Mouse (Mus musculus): ENCODE measurements around the gene Dag1. TPM values are rescaled to one million over a fixed set of nuclear protein-coding genes. Genes with fewer than 3 reads are reported as not detected.
"Not testable (repeated sequence)": the region's sequence is repeated elsewhere in the genome, so short reads cannot be mapped to it uniquely, and the experiment has no call there.

The Dag1 gene
- polyA plus RNA-seq, 1 experiment from 2014 or later, result 76.7 TPM

DNA sequence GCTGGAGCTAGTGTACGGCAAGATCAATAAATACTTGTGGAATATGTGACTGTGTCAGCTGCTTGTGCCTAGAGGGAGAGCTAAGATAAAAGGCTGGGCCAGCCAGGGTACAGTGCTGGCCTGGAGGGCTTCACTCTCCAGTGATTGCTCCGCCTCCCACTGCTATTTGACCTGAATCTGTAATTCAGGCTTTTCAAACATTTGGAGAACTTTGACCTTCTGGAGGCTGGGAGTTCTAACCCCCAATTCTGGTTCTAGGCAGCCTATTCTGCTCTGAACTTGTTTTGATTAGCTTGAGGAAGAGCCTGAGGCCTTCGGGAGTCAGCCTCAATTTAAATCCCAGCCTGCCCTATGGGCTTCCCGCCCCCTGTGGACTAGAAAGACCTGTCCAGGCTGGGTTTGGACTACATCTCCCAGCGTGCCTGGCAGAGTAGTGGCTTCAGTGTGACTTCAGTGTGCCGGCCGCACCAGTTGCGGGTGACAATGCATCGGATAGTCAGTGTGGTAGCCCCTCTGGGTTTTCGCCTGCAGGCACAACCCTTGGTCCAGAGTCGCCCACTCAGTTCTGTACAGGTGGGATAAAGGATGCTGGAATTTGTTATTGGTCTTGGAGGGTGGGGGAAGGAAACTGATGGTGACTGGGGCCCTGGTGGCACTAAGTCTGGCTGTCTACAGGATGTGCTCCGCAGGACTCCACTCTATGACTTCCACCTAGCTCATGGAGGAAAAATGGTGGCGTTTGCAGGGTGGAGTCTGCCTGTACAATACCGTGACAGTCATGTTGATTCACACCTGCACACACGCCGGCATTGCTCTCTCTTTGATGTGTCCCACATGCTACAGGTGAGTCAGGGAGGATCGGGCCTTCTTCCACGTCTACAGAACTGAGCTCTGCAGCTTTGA, 32.9 kb upstream of the Dag1 start, which contains the start of gene Amt:
TSS of gene Amt (plus strand) at position 401 of the 903 bp plus-strand sequence.
- WGBS, result 17% methylated on average over 18 of the region's 18 CpGs
- H3K4me1 ChIP-seq (replicated peaks; ENCODE audit: control insufficient read depth, insufficient read depth, low read length), result no peaks in the 10 kb centered on the region
- ATAC-seq (ENCODE audit: low FRiP score) (peak; percentile 80; the same call in 1 of the 2 replicates), DNase-seq (ENCODE audit: low spot score) (peak; percentile 42)
- H3K4me2 ChIP-seq (replicated peaks), result peak within 1 kb of the TSS; percentile 41
- H3K36me3 ChIP-seq (replicated peaks; ENCODE audit: control insufficient read depth, insufficient read depth), result peaks cover 65% of the 10 kb centered on the region
- H3K9ac ChIP-seq, result peak within 1 kb of the TSS; percentile 24; the same call in 1 of the 2 replicates
- no peaks in the 10 kb centered on the region for H3K9me3 ChIP-seq (ENCODE audit: control insufficient read depth, low read length)
- no peaks in the 10 kb centered on the region for H3K27me3 ChIP-seq (ENCODE audit: control insufficient read depth, insufficient read depth, low read length)
- peak within 1 kb of the TSS; percentile 19 for H3K4me3 ChIP-seq (replicated peaks; ENCODE audit: low read length)
- peak within 1 kb of the TSS; percentile 32; the same call in 1 of the 2 replicates for H3K27ac ChIP-seq

DNA sequence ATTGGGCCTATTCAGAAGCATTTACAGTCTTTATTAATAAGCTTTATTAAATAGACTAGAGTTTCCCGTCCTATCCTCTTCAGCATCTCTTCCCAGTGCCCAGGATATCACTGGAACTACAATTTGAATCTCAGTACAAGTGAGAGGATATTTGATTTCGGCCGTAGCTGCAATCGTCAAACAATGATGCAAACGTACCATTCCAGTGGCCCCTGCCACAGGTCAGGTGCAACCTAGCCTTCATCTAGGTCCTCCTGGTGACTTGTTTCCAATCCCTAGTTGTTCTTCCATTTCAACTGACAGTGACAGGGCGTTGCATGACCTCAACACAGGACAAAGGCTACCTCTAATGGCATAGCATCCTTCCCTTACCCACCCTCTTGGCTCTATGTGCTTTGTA, 27.0 kb upstream of the Dag1 start:
- no peak for ATAC-seq (ENCODE audit: low FRiP score)
- Histone ChIP-seq H3K9ac (peak overlapping the region; percentile 70), H3K4me2 (replicated peaks) (peak overlapping the region; percentile 81), H3K4me3 (replicated peaks; ENCODE audit: low read length) (peak overlapping the region; percentile 68), H3K27me3 (ENCODE audit: control insufficient read depth, insufficient read depth, low read length) (no peaks in the 10 kb centered on the region), H3K27ac (peak overlapping the region; percentile 94), H3K36me3 (replicated peaks; ENCODE audit: control insufficient read depth, insufficient read depth) (peaks cover 27% of the 10 kb centered on the region), H3K4me1 (replicated peaks; ENCODE audit: control insufficient read depth, insufficient read depth, low read length) (peaks cover 10% of the 10 kb centered on the region), H3K9me3 (ENCODE audit: control insufficient read depth, low read length) (no peaks in the 10 kb centered on the region)
- WGBS, result 46% methylated on average over 6 of the region's 6 CpGs
- no peak for DNase-seq (ENCODE audit: low spot score)

DNA sequence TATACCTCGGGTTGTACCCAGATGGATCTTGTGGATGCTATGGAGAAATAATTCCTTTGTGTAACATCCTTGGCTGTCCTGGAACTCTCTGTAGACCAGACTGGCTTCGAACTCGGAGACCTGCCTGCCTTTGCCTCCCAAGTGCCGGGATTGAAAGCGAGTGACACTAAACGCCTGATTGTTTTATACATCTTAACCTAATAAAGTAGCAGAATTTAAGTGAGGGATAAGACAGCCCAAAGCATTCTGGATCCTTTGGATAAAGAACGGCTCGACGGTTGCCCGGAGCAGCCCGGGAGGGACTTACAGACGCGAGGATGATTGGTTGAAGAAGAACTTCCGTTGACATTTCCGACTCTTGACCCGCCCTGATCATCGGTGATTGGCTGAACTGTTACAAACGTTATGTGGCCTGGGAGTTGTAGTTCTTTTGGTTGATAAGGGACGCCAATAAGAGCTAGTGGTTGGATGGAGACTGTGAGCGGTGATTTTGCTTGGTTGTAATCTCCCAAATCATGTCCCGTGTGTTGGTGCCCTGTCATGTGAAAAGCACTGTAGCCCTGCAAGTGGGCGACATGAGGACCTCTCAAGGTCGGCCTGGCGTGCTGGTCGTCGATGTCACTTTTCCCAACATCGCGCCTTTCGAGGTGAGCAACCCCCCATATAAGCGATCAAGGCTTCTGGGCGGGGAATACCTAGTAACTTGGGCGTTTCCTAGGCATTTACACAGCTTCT, 26.4 kb upstream of the Dag1 start, which contains the start of gene Nicn1:
TSS of gene Nicn1 (plus strand) at position 414 of the 735 bp plus-strand sequence.
- no peaks in the 10 kb centered on the region for H3K9me3 ChIP-seq (ENCODE audit: control insufficient read depth, low read length)

DNA sequence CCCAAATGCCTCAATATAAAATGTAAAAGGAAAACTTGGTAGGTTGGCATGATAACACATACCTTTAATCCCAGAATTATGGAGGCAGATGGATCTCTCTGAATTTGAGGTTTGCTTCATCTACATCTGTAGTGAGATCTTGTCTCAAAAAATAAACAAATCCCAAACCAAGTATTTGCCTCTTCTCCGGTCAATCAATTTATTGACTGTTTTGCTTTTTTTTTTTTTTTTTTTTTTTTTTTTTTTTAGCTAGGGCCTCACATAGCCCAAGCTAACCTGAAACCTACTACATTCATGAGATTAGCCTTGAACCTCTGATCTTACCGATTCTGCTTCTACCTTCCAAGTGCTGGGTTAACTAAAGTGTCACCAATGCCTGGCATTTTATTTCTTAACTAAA, 25.6 kb upstream of the Dag1 start:
- peaks cover 10% of the 10 kb centered on the region for H3K4me1 ChIP-seq (replicated peaks; ENCODE audit: control insufficient read depth, insufficient read depth, low read length)
- H3K4me3 ChIP-seq (replicated peaks; ENCODE audit: low read length), result peak overlapping the region; percentile 68
- no peaks in the 10 kb centered on the region for H3K9me3 ChIP-seq (ENCODE audit: control insufficient read depth, low read length)
- 65% methylated on average over 2 of the region's 2 CpGs for WGBS
- DNase-seq (ENCODE audit: low spot score) (no peak), ATAC-seq (ENCODE audit: low FRiP score) (no peak)
- H3K9ac ChIP-seq, result peak overlapping the region; percentile 70
- peak overlapping the region; percentile 81 for H3K4me2 ChIP-seq (replicated peaks)
- H3K27me3 ChIP-seq (ENCODE audit: control insufficient read depth, insufficient read depth, low read length), result no peaks in the 10 kb centered on the region
- peaks cover 13% of the 10 kb centered on the region for H3K36me3 ChIP-seq (replicated peaks; ENCODE audit: control insufficient read depth, insufficient read depth)
- peak overlapping the region; percentile 94 for H3K27ac ChIP-seq

More for the DNA sequence above, 26.4 kb upstream of the Dag1 start, which contains the start of gene Nicn1:
- H3K27ac ChIP-seq, result peak within 1 kb of the TSS; percentile 94
- H3K4me1 ChIP-seq (replicated peaks; ENCODE audit: control insufficient read depth, insufficient read depth, low read length), result peaks cover 10% of the 10 kb centered on the region
- H3K4me2 ChIP-seq (replicated peaks), result peak within 1 kb of the TSS; percentile 81
- peak within 1 kb of the TSS; percentile 70 for H3K9ac ChIP-seq
- H3K27me3 ChIP-seq (ENCODE audit: control insufficient read depth, insufficient read depth, low read length), result no peaks in the 10 kb centered on the region
- peaks cover 21% of the 10 kb centered on the region for H3K36me3 ChIP-seq (replicated peaks; ENCODE audit: control insufficient read depth, insufficient read depth)
- peak within 1 kb of the TSS; percentile 68 for H3K4me3 ChIP-seq (replicated peaks; ENCODE audit: low read length)
- ATAC-seq (ENCODE audit: low FRiP score) (peak; percentile 98), DNase-seq (ENCODE audit: low spot score) (peak; percentile 94)
- 1% methylated on average over 32 of the region's 32 CpGs for WGBS

DNA sequence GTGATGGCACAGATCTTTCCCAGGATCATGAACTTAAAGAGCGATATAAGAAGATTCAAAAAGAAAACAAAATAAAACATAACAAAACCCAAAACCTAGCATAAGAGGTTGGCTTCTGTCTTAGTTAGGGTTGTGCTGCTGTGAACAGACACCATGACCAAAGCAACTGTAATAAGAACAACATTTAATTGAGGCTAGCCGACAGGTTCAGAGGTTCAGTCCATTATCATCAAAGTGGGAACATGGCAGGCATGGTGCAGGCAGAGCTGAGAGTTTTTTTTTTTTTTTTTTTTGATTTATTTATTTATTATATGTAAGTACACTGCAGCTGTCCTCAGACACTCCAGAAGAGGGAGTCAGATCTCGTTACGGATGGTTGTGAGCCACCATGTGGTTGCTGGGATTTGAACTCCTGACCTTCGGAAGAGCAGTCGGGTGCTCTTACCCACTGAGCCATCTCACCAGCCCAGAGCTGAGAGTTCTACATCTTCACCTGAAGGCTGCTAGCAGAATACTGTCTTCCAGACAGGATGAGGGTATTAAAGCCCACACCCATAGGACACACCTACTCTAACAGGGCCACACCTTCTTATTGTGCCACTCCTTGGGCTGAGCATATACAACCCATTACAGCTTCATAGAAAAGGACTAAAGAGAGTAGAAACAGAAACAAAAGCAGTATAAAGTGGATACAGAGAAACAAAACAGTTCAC, 23.9 kb upstream of the Dag1 start:
- H3K9ac ChIP-seq; H3K27ac ChIP-seq; DNase-seq (ENCODE audit: low spot score); H3K36me3 ChIP-seq (replicated peaks; ENCODE audit: control insufficient read depth, insufficient read depth); ATAC-seq (ENCODE audit: low FRiP score); H3K4me2 ChIP-seq (replicated peaks); H3K27me3 ChIP-seq (ENCODE audit: control insufficient read depth, insufficient read depth, low read length); H3K9me3 ChIP-seq (ENCODE audit: control insufficient read depth, low read length); H3K4me3 ChIP-seq (replicated peaks; ENCODE audit: low read length): not testable (repeated sequence)
- WGBS, result 89% methylated on average over 4 of the region's 6 CpGs
- H3K4me1 ChIP-seq (replicated peaks; ENCODE audit: control insufficient read depth, insufficient read depth, low read length), result peaks cover 10% of the 10 kb centered on the region

DNA sequence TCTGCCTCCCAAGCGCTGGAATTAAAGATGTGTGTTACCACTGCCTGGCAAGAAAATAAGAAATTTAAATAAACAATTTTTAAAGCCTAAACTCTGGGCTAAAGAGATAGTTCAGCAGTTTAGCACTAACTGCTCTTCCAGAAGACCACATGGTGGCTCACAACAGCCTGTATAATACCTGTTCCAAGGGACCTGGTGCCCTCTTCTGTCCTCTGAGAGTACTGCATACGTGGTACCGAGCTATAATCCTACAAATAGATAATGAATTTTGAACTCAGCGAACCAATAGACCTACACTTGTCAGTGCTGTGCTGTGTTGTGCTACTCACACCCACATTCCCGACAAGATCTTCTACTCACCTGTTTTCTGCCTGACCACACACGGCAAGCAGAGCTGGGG, 20.7 kb upstream of the Dag1 start:
- no peak overlapping the region for H3K4me3 ChIP-seq (replicated peaks; ENCODE audit: low read length)
- no peak overlapping the region for H3K4me2 ChIP-seq (replicated peaks)
- DNase-seq (ENCODE audit: low spot score), result peak; percentile 76
- WGBS, result 18% methylated on average over 6 of the region's 6 CpGs
- H3K27ac ChIP-seq, result no peak overlapping the region
- no peaks in the 10 kb centered on the region for H3K4me1 ChIP-seq (replicated peaks; ENCODE audit: control insufficient read depth, insufficient read depth, low read length)
- H3K9me3 ChIP-seq (ENCODE audit: control insufficient read depth, low read length), result no peaks in the 10 kb centered on the region
- H3K9ac ChIP-seq, result no peak overlapping the region
- no peaks in the 10 kb centered on the region for H3K27me3 ChIP-seq (ENCODE audit: control insufficient read depth, insufficient read depth, low read length)
- ATAC-seq (ENCODE audit: low FRiP score), result peak; percentile 72; the same call in 1 of the 2 replicates
- H3K36me3 ChIP-seq (replicated peaks; ENCODE audit: control insufficient read depth, insufficient read depth), result no peaks in the 10 kb centered on the region

DNA sequence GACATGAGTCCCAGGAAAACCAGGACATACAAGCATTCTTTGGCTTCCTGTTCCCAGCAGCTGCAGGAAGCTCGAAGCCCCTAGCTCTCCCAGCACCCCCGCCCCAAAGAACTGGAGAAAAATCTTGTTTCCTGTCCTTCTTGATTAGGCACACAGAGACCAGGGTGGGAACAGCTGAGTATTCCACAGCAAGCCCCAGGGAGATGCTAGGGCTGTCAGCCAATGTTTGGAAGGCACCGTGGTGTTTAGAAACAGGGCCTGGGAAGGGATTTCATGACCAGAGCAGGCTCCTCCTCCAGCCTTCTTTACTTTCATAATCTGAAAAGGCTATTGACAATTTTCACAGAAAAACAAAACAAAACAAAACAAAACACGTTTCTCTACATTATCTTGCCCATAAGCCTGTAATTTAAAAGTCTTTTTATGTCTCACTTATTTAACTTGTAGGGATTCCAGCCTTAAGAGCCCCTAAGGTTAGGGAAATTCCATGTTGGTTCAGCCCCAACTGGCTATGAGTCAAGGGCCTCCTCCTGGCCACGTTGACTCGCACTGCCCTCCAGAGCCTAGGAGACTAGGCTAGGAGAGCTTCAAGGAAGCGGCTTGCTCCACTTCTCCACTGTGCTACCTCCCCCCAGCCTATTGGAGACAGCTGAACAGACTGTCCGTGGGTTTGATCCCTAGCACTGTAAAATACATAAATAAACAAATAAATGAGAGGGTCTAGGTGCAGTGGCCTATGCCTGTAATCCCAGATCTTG, 16.5 kb upstream of the Dag1 start:
- no peak overlapping the region for H3K4me2 ChIP-seq (replicated peaks)
- no peak overlapping the region for H3K4me3 ChIP-seq (replicated peaks; ENCODE audit: low read length)
- no peaks in the 10 kb centered on the region for H3K36me3 ChIP-seq (replicated peaks; ENCODE audit: control insufficient read depth, insufficient read depth)
- no peaks in the 10 kb centered on the region for H3K27me3 ChIP-seq (ENCODE audit: control insufficient read depth, insufficient read depth, low read length)
- no peaks in the 10 kb centered on the region for H3K9me3 ChIP-seq (ENCODE audit: control insufficient read depth, low read length)
- DNase-seq (ENCODE audit: low spot score), result no peak
- 47% methylated on average over 8 of the region's 8 CpGs for WGBS
- no peak overlapping the region for H3K27ac ChIP-seq
- no peaks in the 10 kb centered on the region for H3K4me1 ChIP-seq (replicated peaks; ENCODE audit: control insufficient read depth, insufficient read depth, low read length)
- no peak for ATAC-seq (ENCODE audit: low FRiP score)
- H3K9ac ChIP-seq, result no peak overlapping the region

DNA sequence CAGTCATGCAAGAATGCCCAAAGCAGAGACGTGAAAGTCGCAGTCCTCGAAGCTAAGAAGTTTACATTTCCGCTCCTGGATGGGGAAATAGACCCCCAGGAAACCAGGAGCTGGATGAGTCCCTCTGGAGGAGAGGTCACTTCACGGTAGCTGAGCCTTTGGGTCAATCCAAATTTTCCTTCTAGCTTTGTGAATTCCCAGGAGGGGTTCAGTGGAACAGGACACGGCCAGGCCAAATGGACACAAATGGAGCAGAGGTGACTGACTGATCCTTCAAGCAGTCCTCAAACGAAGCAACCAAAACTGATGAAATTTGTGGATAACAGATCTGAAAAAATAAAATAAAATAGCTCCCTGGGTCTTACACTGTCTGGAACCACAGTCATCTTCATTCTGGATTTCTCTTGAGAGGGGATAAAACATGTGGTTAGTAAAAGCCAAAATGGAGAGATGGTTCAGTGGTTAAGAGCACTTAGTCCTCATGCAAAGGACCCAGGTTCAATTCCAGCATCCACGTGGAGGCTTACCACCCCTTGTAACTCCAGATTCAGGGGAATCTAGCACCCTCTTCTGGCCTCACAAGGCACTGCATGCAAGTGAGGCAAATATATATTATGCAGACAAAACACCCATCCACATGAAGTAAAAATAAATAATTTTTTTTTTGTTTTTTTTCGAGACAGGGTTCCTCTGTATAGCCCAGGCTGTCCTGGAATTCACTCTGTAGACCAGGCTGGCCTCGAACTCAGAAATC, 15.1 kb upstream of the Dag1 start:
- ATAC-seq (ENCODE audit: low FRiP score), result no peak
- no peaks in the 10 kb centered on the region for H3K36me3 ChIP-seq (replicated peaks; ENCODE audit: control insufficient read depth, insufficient read depth)
- 63% methylated on average over 10 of the region's 10 CpGs for WGBS

More for the DNA sequence above, 15.1 kb upstream of the Dag1 start:
- Histone ChIP-seq H3K9ac (no peak overlapping the region), H3K9me3 (ENCODE audit: control insufficient read depth, low read length) (no peaks in the 10 kb centered on the region), H3K27ac (no peak overlapping the region), H3K4me1 (replicated peaks; ENCODE audit: control insufficient read depth, insufficient read depth, low read length) (no peaks in the 10 kb centered on the region), H3K27me3 (ENCODE audit: control insufficient read depth, insufficient read depth, low read length) (no peaks in the 10 kb centered on the region), H3K4me2 (replicated peaks) (no peak overlapping the region), H3K4me3 (replicated peaks; ENCODE audit: low read length) (no peak overlapping the region)
- no peak for DNase-seq (ENCODE audit: low spot score)

All from hindbrain, embryonic 14.5 days (tissue).